Mouse (Mus musculus) testis, adult 2 months (tissue): ENCODE data around the gene Trio. TPM values are rescaled to one million over a fixed set of nuclear protein-coding genes. Genes with fewer than 3 reads are reported as not detected.

Source experiments
- H3K27ac ChIP-seq: fragments of 200-500 bp; 2 replicates; pipeline ENCODE4 v1.5.1; 2012; ENCODE audit warnings: low read depth, low read length; ENCODE audit not compliant: control insufficient read depth, insufficient read depth
- H3K27me3 ChIP-seq: fragments of 200-500 bp; 2 replicates; pipeline ENCODE4 v1.6.1; 2012; ENCODE audit warnings: mild to moderate bottlenecking, low read length, moderate library complexity; ENCODE audit not compliant: control insufficient read depth, insufficient read depth
- H3K36me3 ChIP-seq: fragments of 200-500 bp; 2 replicates; pipeline ENCODE4 v1.6.1; 2012; ENCODE audit warnings: mild to moderate bottlenecking, low read length; ENCODE audit not compliant: control insufficient read depth, insufficient read depth
- H3K4me1 ChIP-seq: fragments of 200-500 bp; 2 replicates; pipeline ENCODE4 v1.6.1; 2012; ENCODE audit warnings: low read length; ENCODE audit not compliant: control insufficient read depth, insufficient read depth
- H3K4me3 ChIP-seq: fragments of 200-500 bp; 2 replicates; pipeline ENCODE4 v1.5.1; 2012; ENCODE audit warnings: low read depth, mild to moderate bottlenecking, low read length, moderate library complexity, mixed read lengths; ENCODE audit not compliant: control insufficient read depth
- CTCF ChIP-seq: fragments of 200-500 bp; IDR thresholded peaks from 2 replicates; pipeline ENCODE4 v1.5.1; 2012; ENCODE audit warnings: low read depth, mild to moderate bottlenecking, inconsistent platforms, low read length, moderate library complexity; ENCODE audit not compliant: control insufficient read depth, insufficient read depth, insufficient replicate concordance
- POLR2A ChIP-seq: fragments of 200-500 bp; IDR thresholded peaks from 2 replicates; pipeline ENCODE4 v1.6.1; 2012; ENCODE audit warnings: low read depth, mild to moderate bottlenecking, inconsistent platforms, low read length, moderate library complexity; ENCODE audit not compliant: control insufficient read depth
- polyA plus RNA-seq: library from polyadenylated mRNA; depleted of rRNA; stranded (reverse); fragments of >200 nt; gene quantifications from 2 replicates; pipeline ENCODE4 v1.2.3, GENCODE M21; 2012

Gene Trio
- polyA plus RNA-seq, 1 experiment = 18.8 TPM

- Histone ChIP-seq H3K36me3 (no peaks in the 10 kb centered on the region), H3K27me3 (no peaks in the 10 kb centered on the region), H3K4me1 (peaks cover 2% of the 10 kb centered on the region; the same call in 1 of the 2 replicates), H3K4me3 (no peak overlapping the region), H3K27ac (no peak overlapping the region)
- TF ChIP-seq POLR2A (no peak), CTCF (no peak)
Measured at GRCm38 (mm10) chr15:27718668-27719067, 307.0 kb downstream of the Trio start.

- Histone ChIP-seq H3K4me1 (no peaks in the 10 kb centered on the region), H3K36me3 (no peaks in the 10 kb centered on the region), H3K27me3 (no peaks in the 10 kb centered on the region), H3K4me3 (no peak overlapping the region), H3K27ac (no peak overlapping the region)
- TF ChIP-seq POLR2A (no peak), CTCF (no peak)
Measured at GRCm38 (mm10) chr15:27715331-27715730, 310.3 kb downstream of the Trio start.

- Histone ChIP-seq H3K27ac (no peak overlapping the region), H3K4me1 (no peaks in the 10 kb centered on the region), H3K27me3 (no peaks in the 10 kb centered on the region), H3K4me3 (no peak overlapping the region), H3K36me3 (no peaks in the 10 kb centered on the region)
- TF ChIP-seq POLR2A (no peak), CTCF (no peak)
Measured at GRCm38 (mm10) chr15:27710698-27711097, 314.9 kb downstream of the Trio start.

GRCm38 (mm10) chr15:27708968-27709612, 316.6 kb downstream of the Trio start:
- Histone ChIP-seq H3K27ac (no peak overlapping the region), H3K27me3 (no peaks in the 10 kb centered on the region), H3K4me1 (no peaks in the 10 kb centered on the region), H3K4me3 (no peak overlapping the region), H3K36me3 (no peaks in the 10 kb centered on the region)
- TF ChIP-seq POLR2A (no peak), CTCF (no peak)

GRCm38 (mm10) chr15:27708499-27708898, 317.1 kb downstream of the Trio start:
- H3K4me1 ChIP-seq = no peaks in the 10 kb centered on the region
- TF ChIP-seq POLR2A (no peak), CTCF (no peak)
- H3K4me3 ChIP-seq = no peak overlapping the region
- H3K27me3 ChIP-seq = no peaks in the 10 kb centered on the region
- H3K36me3 ChIP-seq = no peaks in the 10 kb centered on the region
- no peak overlapping the region for H3K27ac ChIP-seq

- H3K4me1 ChIP-seq = no peaks in the 10 kb centered on the region
- H3K27me3 ChIP-seq = no peaks in the 10 kb centered on the region
- TF ChIP-seq POLR2A (no peak), CTCF (no peak)
- no peak overlapping the region for H3K27ac ChIP-seq
- H3K36me3 ChIP-seq = no peaks in the 10 kb centered on the region
- no peak overlapping the region for H3K4me3 ChIP-seq
Measured at GRCm38 (mm10) chr15:27702972-27703313, 322.7 kb downstream of the Trio start.

GRCm38 (mm10) chr15:27702031-27702971, 323.3 kb downstream of the Trio start:
- Histone ChIP-seq H3K27me3 (no peaks in the 10 kb centered on the region), H3K27ac (no peak overlapping the region), H3K36me3 (no peaks in the 10 kb centered on the region), H3K4me1 (no peaks in the 10 kb centered on the region), H3K4me3 (no peak overlapping the region)
- TF ChIP-seq CTCF (no peak), POLR2A (no peak)
